26 mouse cellular contexts compared by ENCODE assay signal in the genomic region with DNA sequence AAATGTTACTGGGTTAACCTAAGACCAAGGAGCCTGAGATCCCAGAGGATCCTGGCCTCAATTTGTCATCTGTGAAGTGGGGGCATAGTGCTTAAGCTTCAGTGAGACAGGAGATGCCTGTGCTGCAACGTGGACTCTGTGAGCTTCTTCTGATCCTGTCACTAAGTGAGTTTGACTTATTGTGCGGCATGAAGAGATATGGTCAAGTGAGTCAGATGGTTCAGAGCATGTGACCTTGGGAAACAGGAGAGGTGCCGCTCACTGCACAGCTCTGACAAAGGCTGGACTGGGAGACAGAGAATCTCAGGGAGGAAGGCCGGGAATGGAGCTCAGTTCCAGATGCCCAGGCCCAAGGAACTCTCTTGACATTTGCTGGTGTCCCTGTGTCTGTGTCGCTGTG. TPM values are rescaled to one million over a fixed set of nuclear protein-coding genes. Genes with fewer than 3 reads are reported as not detected.
DNase-seq lines count a peak whose midpoint lies in the region; ATAC-seq lines count a peak whose summit lies in the region.
"Had no signal": no experiment of that assay in that cellular context is flagged by ENCODE, and none has a peak within 500 bp of the region (broad histone marks: within the 10 kb centered on the region; RNA-seq: fewer than 3 reads in every experiment).

No protein-coding gene starts in this region.

- WGBS in limb, embryonic 10.5 days, result 77% methylated on average over 5 of the region's 5 CpGs
- WGBS in intestine, embryonic 16.5 days, result 66% methylated on average over 5 of the region's 5 CpGs

- peak; percentile 42 for DNase-seq in adrenal gland, adult 8-10 months
- no peak for DNase-seq in adrenal gland, postnatal 25 days
- peak; percentile 85 for DNase-seq in 3T3-L1 (ENCODE audit: low read depth, low spot score)
- DNase-seq in adrenal gland, postnatal 14 days, result peak; percentile 52
- no peak for DNase-seq in limb, embryonic 10.5 days (ENCODE audit: low spot score)
- DNase-seq: cerebellum, adult 9-11 months; heart, postnatal 4 days; kidney, adult 9 months; kidney, postnatal 14 days; lung, postnatal 36 days; midbrain, embryonic 14.5 days; right cerebral cortex, postnatal 14 days had no signal

- H3K4me3 ChIP-seq in limb, embryonic 10.5 days, result no peak overlapping the region
- H3K4me3 ChIP-seq in intestine, embryonic 16.5 days (ENCODE audit: low read length), result no peak overlapping the region
- H3K4me3 ChIP-seq: erythroblast, embryonic 14.5 days; forebrain, embryonic 13.5 days; intestine, embryonic 15.5 days; lung, embryonic 15.5 days; neural tube, embryonic 12.5 days had no signal

- H3K36me3 ChIP-seq in limb, embryonic 10.5 days, result no peaks in the 10 kb centered on the region
- no peaks in the 10 kb centered on the region for H3K36me3 ChIP-seq in intestine, embryonic 16.5 days (ENCODE audit: control insufficient read depth, insufficient read depth, low read length)
- H3K36me3 ChIP-seq: G1E; intestine, embryonic 15.5 days; lung, embryonic 15.5 days; neural tube, embryonic 12.5 days had no signal

- peaks cover 51% of the 10 kb centered on the region for H3K4me1 ChIP-seq in limb, embryonic 10.5 days
- peaks cover 2% of the 10 kb centered on the region; the same call in 1 of the 2 replicates for H3K4me1 ChIP-seq in intestine, embryonic 16.5 days (ENCODE audit: control insufficient read depth, insufficient read depth, low read length)

- no peaks in the 10 kb centered on the region for H3K9me3 ChIP-seq in limb, embryonic 10.5 days (replicated peaks)
- no peaks in the 10 kb centered on the region for H3K9me3 ChIP-seq in intestine, embryonic 16.5 days (ENCODE audit: control insufficient read depth, low read length)
- H3K9me3 ChIP-seq: forebrain, embryonic 13.5 days; G1E; intestine, embryonic 15.5 days; lung, embryonic 15.5 days; neural tube, embryonic 12.5 days had no signal

- H3K27ac ChIP-seq in limb, embryonic 10.5 days, result peak overlapping the region; percentile 57
- no peak overlapping the region for H3K27ac ChIP-seq in intestine, embryonic 16.5 days (ENCODE audit: low read length)
- H3K27ac ChIP-seq: forebrain, embryonic 13.5 days; intestine, embryonic 15.5 days; liver, embryonic 14.5 days; lung, embryonic 15.5 days; neural tube, embryonic 12.5 days had no signal

- H3K9ac ChIP-seq in intestine, embryonic 16.5 days (ENCODE audit: low read depth, low read length), result no peak overlapping the region
- H3K9ac ChIP-seq: forebrain, embryonic 13.5 days; intestine, embryonic 15.5 days; liver, embryonic 14.5 days; lung, embryonic 15.5 days; neural tube, embryonic 12.5 days had no signal

- no peak overlapping the region for H3K4me2 ChIP-seq in intestine, embryonic 16.5 days (ENCODE audit: low read depth, low read length)
- H3K4me2 ChIP-seq: forebrain, embryonic 13.5 days; heart, embryonic 11.5 days; intestine, embryonic 15.5 days; lung, embryonic 15.5 days; neural tube, embryonic 12.5 days had no signal

- no peak for ATAC-seq in erythroid progenitor cell, adult 5-6 weeks (replicated peaks; ENCODE audit: low FRiP score, poor library complexity, severe bottlenecking)
- no peak for ATAC-seq in intestine, embryonic 16.5 days
- ATAC-seq: forebrain, embryonic 13.5 days; hindbrain, embryonic 16.5 days; intestine, embryonic 15.5 days had no signal

- H3K27me3 ChIP-seq in limb, embryonic 10.5 days (ENCODE audit: low read depth, poor library complexity, severe bottlenecking), result peaks cover 2% of the 10 kb centered on the region; the same call in 1 of the 2 replicates
- no peaks in the 10 kb centered on the region for H3K27me3 ChIP-seq in intestine, embryonic 16.5 days (replicated peaks; ENCODE audit: control insufficient read depth, insufficient read depth, low read length)
- H3K27me3 ChIP-seq: lung, embryonic 15.5 days; neural tube, embryonic 12.5 days had no signal

RNA-seq across cellular contexts. Expression of gene Fbln2, which starts 6.5 kb away (rescaled TPM):
- total RNA-seq in adrenal gland, adult 8-10 months (2022), result 10 to 100 TPM in 3 of 4 experiments, 1 to 10 TPM in 1; 8.8 to 24.6 (median 14.7) TPM
- total RNA-seq in adrenal gland, postnatal 25 days (2021), result 10.1 and 11.3 TPM in 2 replicates
- total RNA-seq in adrenal gland, postnatal 14 days (2021), result 32.3 and 38.2 TPM in 2 replicates
- 61.9 and 101 TPM in 2 replicates for polyA plus RNA-seq in limb, embryonic 10.5 days (2016; fragmentation: Nextera tagmentation; extraction: Ambion mirVana)
- not detected in 2 replicates for total RNA-seq in erythroid progenitor cell, adult 5-6 weeks (2015; ENCODE audit: low replicate concordance)
- not detected in 2 replicates for total RNA-seq in erythroid progenitor cell, adult 5-6 weeks (2017; ENCODE audit: low replicate concordance)
- polyA plus RNA-seq in intestine, embryonic 16.5 days (2015; fragmentation: Nextera tagmentation; extraction: Ambion mirVana), result 43.6 and 51.0 TPM in 2 replicates
- total RNA-seq: common myeloid progenitor, adult 5-6 weeks; granulocyte monocyte progenitor cell, adult 5-6 weeks; megakaryocyte-erythroid progenitor cell, adult 5-6 weeks had no signal
- polyA plus RNA-seq: G1E had no signal

RNA-seq across cellular contexts. Expression of gene Hdac11, which starts 49.3 kb away (rescaled TPM):
- 10 to 100 TPM in 3 of 4 experiments, 1 to 10 TPM in 1; 9.8 to 26.5 (median 20.6) TPM for total RNA-seq in adrenal gland, adult 8-10 months (2022)
- total RNA-seq in adrenal gland, postnatal 25 days (2021), result 6.6 and 9.9 TPM in 2 replicates
- 6.3 and 7.4 TPM in 2 replicates for total RNA-seq in adrenal gland, postnatal 14 days (2021)
- polyA plus RNA-seq in limb, embryonic 10.5 days (2016; fragmentation: Nextera tagmentation; extraction: Ambion mirVana), result 10.0 and 12.8 TPM in 2 replicates
- total RNA-seq in erythroid progenitor cell, adult 5-6 weeks (2015; ENCODE audit: low replicate concordance), result 15.1 and 20.1 TPM in 2 replicates
- total RNA-seq in erythroid progenitor cell, adult 5-6 weeks (2017; ENCODE audit: low replicate concordance), result 7.7 and 13.8 TPM in 2 replicates
- 7.7 and 9.0 TPM in 2 replicates for polyA plus RNA-seq in intestine, embryonic 16.5 days (2015; fragmentation: Nextera tagmentation; extraction: Ambion mirVana)

Comparison
In these comparisons a context has a peak if more than half of its experiments do, and no peak if none do; other contexts are left out.
1. DNase-seq: peak in adrenal gland, adult 8-10 months (single experiment), 3T3-L1 (single experiment) and adrenal gland, postnatal 14 days (single experiment); none in adrenal gland, postnatal 25 days (single experiment) and limb, embryonic 10.5 days (single experiment).
2. RNA of gene Fbln2, which starts 6.5 kb away (total RNA-seq): 32.3 to 38.2 TPM in adrenal gland, postnatal 14 days, 8.8 to 24.6 TPM in adrenal gland, adult 8-10 months and 10.1 to 11.3 TPM in adrenal gland, postnatal 25 days; not detected in erythroid progenitor cell, adult 5-6 weeks; every median in the first group is over 4 times any median in the second.